Mouse (Mus musculus): ENCODE data around the gene St6galnac4.

Gene St6galnac4

DNA sequence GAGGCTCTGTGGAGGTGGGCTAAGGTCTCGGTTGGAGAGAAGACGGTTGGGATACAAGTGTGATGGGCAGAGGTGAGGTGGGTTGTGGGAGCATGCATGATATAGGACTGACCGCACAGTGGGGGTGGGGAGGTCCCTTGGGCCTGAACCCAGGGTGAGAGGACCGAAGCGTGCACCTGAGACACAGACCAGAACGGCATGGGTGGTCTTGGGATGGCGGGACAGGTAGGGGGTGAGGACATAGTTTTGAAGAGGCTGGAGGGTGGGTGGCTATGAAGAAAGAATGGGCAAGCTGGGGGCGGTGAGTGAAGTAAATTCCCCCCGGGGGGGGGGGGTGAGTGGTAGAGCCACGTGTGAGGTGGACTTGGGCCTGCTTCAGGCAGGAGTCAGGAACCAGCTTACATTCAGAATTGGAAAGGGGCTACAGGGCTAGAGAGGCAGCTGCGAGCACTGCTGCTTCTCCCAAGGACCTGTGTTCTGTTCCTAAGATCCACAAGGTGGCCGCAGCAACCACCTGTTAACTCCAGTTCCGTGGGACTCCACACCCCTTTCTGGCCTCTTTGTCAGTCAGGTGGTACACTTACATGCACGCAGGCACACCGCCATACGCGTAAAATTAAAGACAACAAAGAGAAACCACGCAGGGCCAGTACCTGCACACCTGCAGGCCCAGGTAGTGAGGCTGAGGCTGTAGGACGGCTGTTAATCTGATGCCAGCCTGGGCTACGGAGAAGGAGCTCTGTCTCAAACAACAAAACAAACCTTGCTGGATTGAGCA is 40.6 kb downstream of the St6galnac4 start:
- no peak for DNase-seq (ENCODE audit: low read depth, low spot score)

DNA sequence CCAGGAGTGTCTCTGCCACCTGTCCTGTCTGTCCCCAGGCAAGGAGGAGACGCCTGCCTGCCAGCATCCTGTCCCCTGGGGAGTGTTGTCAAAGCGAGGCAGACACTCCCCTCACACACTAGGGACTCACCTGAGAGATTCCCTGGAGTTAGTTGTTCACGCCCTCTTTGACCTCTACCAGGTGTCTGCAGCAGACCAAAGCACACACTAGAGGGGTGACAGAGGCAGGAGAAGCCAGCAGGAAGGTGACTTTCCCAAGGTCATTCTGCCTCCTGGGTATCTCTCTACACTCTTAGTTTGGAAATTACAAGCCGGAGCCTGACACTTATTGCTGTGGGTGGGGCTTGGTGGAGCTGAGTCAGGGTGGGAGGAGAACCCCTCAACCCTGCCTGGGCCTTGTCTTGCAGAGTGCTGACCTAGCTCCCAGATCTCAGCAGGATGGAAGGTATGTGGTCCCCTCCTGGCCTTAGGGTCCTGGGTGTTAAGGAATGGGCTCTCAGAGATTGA is 41.2 kb downstream of the St6galnac4 start:
- no peak for DNase-seq (ENCODE audit: low read depth, low spot score)

DNA sequence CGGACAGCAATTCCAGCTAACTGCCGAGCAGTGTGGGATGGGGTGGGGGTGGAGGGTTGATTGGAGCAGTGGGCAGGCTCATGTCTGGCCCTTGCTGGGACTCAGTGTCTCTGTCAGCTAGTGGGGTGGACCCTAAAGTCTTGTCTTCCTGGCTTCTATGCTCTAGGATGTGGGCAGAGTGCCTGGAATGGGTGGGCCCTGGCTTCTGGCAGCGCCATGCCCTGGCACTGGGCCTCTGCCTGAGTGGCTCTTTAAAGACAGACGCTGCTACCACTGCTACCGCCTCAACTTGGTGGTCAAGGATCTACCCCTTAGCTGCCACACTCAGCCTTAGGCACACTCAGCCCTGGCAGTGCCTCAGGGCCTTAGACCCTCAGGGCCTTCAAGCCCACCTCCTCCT is 41.8 kb downstream of the St6galnac4 start:
- no peak for DNase-seq (ENCODE audit: low read depth, low spot score)

DNA sequence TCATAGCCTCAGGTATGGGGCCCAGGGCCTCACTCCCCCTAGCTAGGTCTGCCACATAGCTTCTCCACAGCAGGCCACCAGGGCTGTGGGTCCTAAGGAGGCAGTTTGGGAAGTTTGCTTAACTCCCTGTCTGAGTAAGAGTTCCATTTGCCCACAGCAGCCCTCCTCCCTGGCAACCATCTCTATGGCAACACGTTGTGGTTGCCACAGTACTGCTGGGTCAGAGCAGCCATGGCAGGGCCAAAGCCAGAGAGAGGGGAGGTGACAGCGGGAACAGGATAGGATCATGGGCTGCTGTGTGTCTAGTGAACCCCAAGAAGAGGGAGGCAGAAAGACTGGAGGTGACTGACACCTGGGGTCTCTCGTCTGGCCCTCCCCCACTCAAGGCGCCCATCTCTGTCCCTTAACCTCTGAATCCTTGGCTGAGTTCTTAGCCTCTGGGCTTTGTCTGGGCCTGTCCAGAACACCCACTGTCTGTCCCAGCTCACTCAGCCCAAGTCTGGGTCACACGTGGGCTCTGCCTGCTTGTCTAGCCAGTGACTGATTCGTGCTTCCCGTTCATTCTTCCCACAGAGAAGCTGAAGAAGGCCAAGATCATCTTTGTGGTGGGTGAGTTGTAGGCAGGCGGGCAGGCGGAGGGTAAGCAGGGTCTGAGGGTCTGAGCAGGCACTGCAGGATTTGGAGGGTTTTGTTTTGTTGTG is 42.5 kb downstream of the St6galnac4 start:
- DNase-seq (ENCODE audit: low read depth, low spot score): no peak

DNA sequence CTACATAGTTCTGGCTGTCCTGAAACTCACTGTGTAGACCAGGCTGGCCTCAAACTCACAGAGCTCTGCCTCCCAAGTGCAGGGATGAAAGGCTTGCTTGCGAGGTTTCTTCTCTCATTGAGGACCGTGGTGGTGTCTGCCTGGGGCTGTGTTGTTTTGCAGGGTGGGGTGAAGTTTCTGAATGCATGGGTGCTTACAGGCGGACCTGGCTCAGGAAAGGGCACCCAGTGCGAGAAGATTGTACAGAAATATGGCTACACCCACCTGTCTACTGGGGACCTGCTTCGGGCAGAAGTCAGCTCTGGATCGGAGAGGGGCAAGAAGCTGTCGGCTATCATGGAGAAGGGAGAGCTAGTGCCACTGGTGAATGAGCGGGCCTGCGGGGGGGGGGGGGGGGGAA is 43.1 kb downstream of the St6galnac4 start:
- no peak for DNase-seq (ENCODE audit: low read depth, low spot score)

DNA sequence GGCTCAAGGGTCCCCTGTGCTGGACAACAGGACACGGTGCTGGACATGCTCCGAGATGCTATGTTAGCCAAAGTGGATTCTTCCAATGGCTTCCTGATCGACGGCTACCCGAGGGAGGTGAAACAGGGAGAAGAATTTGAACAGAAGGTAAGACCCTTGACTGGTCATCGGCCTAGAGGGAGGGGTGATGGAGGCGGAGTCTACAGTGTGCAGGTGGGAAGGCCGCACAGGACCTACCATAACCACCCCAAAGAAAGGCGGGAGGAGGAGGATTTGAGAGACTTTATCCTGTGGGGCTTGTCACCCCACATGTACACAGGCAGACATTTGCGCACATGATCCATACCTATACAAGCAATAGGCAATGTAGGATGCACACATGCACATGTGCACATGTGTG is 44.2 kb downstream of the St6galnac4 start:
- no peak for DNase-seq (ENCODE audit: low read depth, low spot score)

DNA sequence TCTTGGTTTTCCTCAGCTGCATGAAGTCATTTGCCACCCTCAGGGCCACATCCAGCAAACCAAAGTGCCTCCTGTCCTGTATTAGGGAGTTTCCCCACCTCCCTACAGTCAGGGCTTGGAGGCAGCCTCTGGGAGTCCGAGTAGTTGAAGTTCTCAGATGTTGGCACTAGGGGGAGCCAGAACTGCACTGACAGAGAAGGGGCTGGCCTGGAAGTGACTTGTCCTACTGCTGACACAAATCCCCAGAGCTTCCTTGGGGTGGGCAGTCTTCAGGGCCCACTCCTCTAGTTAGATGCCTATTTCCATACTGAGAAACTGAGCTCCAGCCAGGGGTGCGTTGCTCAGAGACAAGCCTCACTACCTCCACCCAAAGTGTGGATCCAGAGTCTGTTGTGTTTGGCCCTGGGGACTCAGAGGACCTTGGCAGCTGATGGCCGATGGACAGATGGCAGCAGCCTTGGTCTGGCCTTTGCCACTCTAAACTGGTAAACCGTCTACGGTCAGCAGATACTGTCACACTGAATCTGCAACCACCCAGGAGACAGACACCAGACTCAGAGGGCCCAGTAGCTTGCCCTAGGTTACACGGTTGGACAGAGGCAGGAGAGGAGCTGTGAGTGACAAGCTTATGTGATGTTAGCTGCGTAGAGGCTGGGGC is 45.0 kb downstream of the St6galnac4 start:
- no peak for DNase-seq (ENCODE audit: low read depth, low spot score)

DNA sequence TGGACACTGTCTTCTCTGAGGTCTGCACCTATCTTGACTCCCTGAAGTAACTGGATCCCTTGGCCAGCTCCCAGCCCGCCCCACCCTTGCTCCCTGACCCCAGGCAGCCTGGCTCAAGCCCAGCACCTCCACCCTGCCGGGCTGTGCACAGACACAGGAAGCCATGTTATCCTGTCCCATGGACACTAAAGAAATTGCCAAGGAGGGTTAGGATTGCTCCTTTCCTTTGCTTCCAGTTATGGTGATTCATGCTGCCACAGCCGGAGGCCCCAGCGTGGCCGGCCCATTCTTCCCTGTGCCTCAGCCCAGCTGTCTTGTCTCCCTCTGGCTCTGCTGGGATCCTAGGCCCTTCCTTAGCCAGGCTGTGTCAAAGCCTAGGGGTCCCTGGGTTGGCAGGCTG is 46.8 kb downstream of the St6galnac4 start:
- no peak for DNase-seq (ENCODE audit: low read depth, low spot score)

DNA sequence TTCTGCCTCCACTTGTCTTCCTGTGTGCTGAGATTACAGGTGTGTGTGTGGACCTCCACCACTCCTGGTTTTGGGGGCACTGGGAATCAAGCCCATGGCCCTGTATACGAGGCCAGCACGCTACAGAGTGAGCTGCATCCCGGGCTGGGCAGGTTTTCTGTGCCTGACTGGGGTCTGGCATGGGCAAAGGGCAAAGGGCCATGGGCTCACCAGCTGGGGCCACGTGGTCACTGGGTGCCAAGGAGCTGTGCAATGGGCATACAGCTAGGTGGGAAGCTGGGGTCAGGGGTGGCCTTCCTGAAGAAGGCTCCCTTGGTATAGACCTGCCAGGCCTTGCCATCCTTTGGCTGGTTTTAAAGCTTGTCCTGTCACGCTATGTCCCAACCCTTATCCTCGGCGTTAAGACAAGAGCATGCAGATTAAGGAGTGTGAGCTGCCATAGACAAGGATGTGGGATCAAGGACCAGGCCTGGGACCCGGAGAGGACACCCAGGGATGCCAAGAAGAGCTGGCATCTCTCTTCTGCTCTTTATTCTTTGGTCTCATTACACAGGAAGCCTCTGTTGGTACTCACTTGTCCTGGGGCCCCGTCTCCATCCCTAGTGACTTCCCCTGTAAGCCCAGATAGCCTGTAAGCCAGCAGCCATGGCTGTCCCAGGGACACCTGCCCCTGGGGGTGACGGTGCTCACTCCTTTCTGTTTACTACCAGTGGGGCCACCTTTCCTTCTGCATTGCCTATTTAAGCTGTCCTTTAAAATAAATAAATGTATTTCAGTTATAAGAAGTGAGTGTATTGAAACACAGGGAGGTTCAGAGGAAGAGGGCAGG is 47.6 kb downstream of the St6galnac4 start:
- DNase-seq (ENCODE audit: low read depth, low spot score): no peak

DNA sequence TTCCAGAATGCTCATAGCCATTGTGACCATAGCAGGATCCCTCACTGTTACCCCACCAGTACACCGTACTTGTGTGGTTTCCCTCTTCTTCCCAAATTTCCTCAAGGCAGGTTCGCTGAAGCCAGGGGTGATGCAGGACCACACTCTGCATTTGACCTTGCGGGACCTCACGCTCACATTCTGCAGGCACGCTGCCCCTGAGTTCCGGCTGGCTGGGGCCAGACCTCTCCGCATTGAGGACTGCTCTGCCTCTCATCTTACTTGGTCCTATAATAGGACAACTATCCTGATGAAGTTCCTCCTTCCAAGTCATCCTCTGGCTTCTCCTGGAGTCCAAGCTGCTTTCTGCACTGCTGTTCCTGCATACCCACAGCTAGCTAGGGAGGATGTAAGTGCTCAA is 49.7 kb downstream of the St6galnac4 start:
- DNase-seq (ENCODE audit: low read depth, low spot score): no peak

DNA sequence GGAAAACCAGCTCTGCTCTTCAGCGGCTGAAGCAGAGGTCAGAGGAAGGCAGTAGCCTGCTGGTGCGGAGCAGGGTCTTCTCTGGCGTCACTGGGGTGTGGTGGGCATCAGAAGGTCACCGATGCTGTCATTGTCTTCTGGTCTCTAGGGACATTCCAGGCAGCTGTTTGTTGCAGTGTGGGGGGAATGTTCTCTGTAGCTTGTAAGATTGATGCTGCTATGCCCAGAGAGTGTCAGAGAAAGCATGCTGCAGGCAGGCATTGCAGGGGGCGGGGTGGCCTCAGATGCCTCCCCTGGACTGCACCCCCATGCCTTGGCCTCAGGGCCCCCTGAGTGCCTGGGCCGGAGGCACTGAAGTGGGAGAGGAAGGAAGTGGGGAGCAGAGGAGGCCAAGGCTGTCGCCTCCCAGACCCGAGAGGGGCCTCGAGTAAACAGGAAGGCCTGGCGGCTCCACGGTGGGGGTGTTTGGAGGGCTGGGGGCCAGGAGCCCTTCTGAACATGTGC is 50.9 kb downstream of the St6galnac4 start:
- DNase-seq (ENCODE audit: low read depth, low spot score): no peak

DNA sequence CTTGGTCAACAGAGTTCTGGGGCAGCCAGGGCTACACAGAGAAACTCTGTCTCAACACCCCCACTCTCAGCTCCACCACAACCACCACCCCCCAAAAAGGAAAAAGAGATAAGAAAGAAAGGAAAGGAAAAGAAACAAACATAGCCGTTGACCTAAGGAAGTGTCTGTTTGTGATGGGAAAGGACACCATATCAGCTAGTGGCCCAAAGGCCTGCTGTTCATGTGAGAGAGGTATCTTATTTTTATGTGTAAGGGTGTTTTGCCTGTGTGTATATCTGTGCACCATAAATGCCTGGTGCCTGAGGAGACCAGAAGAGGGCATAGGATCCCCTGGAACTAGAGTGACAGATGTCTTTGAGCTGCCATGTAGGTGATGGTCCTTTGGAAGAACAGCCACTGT is 52.7 kb downstream of the St6galnac4 start:
- no peak for DNase-seq (ENCODE audit: low read depth, low spot score)

DNA sequence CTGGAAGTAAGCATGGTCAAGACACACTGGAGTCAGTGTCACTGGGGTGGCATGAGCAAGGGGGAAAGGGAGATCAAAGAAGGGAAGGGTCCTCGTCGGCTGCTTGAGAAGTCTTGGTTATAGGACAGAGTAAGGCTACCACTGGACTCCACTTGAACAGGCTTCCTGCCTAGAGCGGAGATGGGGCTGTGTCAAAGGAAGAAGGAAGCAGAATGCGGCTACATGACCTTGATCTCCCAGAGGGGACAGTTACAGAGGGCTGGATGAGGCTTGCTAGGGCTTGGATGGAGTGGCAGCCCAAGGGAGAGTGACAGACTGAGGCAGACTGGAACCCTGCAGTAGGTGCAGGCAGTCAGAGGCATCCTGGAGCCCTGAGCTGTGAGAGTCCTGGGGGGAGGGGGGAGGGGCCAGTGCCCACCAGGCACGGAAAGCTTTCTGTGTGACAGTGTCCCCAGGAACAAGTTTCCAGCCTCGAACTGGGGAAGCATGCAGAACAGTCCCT is 53.7 kb downstream of the St6galnac4 start:
- DNase-seq (ENCODE audit: low read depth, low spot score): no peak

DNA sequence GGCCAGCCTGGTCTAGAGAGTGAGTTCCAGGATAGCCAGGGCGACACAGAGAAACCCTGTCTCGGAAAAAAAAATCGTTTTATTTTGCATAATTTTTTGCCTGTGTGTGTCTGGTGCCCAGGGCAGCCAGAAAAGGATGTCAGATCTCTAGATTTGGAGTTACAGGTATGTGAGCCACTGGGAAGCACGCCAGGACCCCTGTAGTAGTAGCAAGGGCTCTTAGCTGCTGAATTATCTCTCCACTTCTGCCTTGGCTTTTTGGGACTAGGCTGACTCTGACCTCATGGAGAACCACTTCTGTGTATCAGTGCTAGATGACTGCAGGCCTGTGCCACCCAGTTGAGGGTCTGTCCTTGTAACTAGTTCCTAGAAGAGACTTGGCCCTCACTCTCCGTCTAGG is 54.9 kb downstream of the St6galnac4 start:
- DNase-seq (ENCODE audit: low read depth, low spot score): no peak

DNA sequence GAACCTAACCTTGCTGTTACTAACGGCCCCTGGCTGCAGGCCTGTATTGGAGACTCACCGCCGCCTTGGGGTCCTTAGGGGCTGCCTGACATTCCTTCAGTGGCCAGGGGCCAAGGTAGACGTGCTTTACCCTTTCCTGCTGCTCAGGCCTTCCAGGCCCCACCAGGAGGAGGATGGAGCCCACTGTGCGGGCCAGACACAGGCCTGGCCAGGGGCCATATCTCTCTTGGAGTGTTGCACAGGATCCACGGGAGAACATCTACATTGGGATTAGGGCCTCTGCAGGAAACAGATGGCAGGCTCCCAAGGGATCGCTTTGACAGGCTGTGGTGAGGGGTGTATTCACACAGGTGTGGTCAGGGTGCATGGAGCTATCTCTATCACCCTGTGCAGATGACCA is 55.9 kb downstream of the St6galnac4 start:
- no peak for DNase-seq (ENCODE audit: low read depth, low spot score)

DNA sequence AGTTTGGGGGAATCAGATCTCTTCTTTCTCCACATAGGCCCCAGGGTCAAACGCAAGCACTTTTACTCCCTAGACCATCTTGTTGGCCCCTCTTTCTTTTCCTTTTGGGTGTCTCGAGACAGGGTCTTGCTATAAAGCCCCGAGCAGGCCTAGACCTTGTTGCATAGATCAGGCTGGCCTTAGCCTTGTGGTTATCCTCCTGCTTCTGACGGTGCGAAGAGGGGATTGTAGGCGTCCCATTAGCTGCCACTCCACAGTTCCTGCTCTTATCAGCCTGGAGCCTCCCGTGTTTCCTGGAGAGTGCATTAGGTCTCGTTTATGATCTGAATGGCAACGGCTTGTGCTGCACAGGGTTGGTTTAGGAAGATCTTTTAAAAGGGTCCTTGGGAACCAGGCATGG is 57.2 kb downstream of the St6galnac4 start:
- no peak for DNase-seq (ENCODE audit: low read depth, low spot score)

DNA sequence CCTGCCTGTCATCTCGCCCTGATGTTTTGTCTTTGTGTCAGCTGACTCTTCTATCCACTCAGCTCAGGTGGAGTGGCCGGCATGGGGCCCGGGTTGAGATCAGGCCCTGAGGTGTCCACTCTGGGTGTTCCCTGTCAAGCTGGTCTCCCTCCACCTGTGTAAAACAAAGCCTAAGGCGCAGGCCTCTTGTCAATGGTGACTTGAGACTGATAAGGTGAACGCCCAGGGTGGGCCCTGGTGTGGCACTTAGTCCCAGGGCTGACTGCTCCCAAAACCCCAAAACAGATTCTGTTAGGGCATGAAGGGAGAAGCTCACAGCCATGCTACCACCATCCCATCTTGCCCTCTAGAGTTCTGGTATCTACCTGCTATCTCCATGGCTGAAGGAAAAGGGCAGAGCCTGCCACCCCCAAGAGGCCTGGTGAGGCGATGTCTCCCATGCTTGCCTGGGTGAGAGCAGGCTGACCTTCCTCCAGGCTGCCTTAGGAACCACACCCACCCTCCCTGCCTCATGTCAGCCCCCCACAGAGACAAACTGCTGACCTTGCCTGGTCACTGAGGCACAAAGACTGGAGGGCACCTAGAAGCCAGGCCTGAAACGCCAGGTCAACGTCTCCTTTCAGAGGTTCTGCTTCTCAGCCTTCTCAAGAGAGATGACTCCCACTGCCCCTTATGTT is 58.0 kb downstream of the St6galnac4 start:
- DNase-seq (ENCODE audit: low read depth, low spot score): no peak

DNA sequence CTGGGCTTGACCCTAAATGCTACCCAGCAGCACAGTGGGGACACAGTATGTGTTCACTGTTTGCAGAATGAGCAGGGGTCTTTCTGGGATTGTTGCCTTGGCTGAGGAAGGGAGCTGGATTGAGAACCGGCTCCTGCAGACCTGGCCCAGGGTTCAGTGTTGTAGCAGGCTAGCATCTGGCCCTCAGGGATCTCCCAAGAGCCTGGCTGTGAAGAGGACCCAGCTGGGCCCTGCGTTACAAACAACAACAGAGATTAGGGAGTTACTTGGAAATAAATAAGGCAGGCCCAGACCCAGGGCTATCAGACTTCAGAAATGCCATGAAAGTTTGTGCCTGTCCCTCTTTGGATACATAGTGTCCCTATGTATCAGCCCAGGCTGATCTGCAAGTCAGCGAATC is 58.8 kb downstream of the St6galnac4 start:
- no peak for DNase-seq (ENCODE audit: low read depth, low spot score)

DNA sequence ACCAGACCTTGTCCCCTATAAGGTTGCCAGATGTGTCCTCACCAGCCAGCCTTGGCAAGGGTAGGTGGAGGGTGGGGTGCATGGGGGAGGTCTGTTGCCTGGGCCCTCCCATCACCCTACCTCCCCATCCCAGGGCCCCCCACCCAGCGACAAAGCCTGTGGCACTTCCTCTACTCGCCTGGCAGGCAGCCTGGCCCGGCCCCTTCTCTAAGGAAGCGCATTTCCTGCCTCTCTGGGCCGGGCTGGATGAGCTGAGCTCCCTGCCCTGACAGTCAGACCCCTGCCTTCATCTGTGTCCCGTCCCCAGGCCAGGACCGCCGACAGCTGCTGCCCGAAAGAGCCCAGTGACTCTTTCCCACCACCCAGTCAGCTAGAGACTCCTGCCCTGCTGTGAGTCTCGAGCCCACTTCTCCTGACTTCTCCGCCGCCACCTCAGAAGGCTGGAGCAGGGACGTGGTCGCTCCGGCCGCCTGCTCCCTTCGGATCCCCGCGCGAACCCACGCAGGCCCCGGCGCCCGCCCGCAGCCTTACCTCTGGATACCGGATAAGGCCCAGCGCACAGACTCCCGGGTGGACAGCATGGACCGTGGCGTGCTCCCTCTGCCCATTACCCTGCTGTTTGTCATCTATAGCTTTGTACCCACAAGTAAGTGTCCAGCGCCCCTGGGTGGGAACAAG is 59.6 kb downstream of the St6galnac4 start, which contains the start of gene Eng:
Eng (plus strand) TSS at position 217 of the 678 bp plus-strand sequence.
- DNase-seq (ENCODE audit: low read depth, low spot score): no peak

DNA sequence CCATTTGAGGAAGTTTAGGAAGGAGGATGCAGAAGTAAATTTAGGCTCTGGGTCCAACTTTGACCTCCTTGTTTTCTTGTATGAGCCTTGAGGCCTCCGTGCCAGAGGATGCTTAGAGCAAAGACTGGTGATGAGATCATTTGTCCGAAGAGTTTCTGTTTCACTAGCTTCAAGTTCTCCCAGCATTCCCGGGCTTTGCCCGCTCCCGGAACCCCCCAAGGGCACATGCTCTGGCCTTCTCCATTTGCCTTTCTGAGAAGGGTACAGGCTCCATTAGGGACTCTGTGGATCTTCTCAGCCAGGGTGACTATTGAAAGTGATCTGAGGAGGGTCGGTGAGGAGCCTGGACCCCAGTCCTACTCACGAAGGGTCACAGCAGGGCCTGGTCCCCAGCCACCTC is 60.5 kb downstream of the St6galnac4 start:
- DNase-seq (ENCODE audit: low read depth, low spot score): no peak
